Mouse (Mus musculus): ENCODE data around the gene Gm4952. TPM values are rescaled to one million over a fixed set of nuclear protein-coding genes. Genes with fewer than 3 reads are reported as not detected.

The Gm4952 gene
- polyA plus RNA-seq (2012; rRNA removed), result 0.08 and 0.19 TPM in 2 replicates

DNA sequence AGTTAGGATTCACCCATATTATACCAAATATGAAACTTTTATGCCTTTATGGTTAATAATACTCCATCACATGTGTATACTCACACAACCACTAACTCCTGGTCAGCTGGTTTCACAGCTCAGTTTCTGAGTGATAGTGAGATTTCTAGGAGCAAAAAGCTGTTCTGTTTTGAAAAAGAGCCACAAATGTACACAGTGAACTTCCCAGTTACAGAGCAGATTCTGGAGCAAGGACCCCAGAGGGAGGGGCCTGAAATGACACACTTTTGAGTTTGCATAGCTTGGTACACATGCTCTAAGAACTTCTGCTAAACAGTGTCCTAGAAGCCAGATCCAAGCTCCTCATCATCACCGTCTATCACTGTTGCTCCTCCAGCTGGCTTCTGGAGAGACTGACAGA, at the start of gene Gm4952:
Gene Gm4952 (plus strand): TSS at position 301 of the 400 bp plus-strand sequence.
- no peak for DNase-seq (ENCODE audit: low read depth)

DNA sequence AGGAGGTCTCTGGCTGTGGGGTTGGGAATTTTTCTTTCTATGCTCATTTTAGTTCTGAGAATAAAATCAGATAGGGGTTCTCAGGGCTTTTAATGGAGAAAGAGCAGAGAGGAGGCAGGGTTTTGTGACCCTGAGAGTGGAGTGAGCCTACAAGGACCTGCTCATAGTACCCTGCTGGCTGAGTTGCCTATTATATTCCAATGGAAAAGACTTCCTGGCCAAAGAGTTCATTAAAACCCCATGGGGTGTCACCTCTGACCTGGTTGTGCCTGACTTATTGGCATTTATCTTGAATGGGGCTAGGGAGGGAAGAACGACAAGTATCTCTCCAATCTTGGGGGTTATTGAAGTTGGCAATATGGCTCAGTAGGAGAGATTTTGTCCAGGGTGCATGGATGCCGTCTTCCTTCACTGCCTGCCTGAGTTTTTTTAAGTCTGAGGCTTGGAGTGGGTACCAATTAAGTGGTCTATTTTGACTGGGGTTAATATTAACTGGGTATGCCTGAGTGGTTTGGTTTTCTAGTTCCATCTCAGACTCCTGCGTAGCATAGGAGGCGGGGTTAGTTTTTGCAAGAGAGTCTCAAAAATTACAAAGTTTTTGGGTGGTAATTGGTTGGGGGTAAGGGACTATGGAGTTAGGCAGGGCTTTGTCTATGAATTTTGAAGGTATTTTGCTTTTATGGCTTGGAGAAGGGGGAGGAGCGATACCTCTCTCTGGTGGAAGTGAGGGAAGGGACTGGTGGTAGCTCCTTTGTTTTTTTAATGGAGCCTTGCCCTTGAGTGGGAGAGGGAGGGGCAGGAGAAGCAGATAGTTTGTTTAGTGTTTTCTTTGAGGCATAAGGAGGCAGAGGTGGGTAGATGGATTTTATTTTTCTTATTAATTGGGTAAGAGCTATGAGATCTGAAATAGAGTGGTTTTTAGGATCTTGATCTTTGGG, 49.5 kb upstream of the Gm4952 start:
- no peak for DNase-seq (ENCODE audit: low read depth)

DNA sequence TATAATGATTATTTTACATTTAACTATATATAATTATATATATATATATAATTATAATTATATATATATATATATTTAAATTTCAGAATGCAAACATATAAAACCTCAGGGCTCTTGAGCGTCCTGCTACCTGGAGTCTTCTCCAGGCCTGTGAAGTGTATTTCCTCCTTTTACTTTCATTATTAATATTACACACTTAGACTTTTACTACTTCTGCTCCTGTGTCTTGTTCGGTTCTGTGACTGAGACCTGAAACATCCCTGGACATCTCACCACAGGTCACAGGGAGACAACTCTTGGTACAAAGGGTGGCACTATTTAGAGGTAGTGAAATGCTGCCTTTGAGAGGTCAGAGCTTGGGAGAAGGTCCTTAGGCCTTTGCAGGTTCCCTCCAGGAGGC, 43.5 kb upstream of the Gm4952 start:
- DNase-seq (ENCODE audit: low read depth), result no peak

DNA sequence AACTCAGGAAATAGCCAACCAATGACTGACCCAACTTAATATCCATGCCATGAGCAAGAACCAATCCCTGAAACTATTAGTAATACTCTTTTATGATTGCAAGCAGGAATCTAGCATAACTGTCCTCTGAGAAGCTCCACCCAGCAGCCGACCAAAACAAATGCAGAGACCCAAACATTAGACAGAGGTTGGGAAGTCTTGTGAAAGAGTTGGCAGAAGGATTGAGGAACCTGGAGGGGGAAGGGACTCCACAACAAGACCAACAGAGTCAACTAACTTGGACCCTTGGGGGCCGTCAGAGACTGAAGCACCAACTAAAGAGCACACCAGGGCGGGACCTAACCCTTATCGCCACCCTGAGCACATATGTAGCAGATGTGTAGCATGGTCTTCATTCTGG, 41.6 kb upstream of the Gm4952 start:
- no peak for DNase-seq (ENCODE audit: low read depth)

DNA sequence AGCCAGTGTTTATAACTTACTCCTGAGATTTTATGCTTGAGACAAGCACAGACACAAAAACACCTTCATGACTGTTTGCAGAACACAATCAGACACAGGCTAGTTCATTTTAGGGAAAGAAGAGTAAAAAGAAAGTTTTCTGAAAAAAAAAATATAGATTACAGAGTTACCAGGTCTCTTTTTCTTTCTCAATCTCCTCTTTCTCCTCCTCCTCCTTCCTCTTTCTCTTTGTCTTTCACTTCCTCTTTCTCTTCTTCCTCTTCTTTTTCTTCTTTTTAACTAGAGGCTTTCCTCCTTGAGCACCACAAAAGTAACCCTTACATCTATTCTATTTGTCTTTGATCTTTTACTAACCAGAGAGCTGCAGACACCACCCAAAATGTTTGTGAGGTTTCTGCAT, 35.6 kb upstream of the Gm4952 start:
- no peak for DNase-seq (ENCODE audit: low read depth)

DNA sequence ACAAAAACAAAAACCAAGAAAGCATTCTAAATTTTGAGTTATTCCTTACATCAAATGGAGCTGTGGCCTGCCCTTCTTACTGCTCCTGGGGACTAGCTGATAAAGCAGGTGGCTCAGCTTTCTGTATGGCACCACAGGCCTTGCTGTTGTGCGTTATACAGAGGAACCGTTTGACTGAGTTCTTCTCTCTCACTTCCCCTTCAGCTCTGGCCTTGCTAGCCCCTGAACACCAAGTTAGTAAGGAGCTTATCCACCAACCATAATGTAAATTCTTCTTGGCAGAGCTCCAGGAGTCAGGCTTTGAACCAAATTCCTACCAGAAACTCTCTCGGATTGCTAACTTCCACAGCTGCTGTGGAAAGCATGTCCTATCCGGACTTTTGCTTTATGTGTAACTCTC, 32.8 kb upstream of the Gm4952 start:
- no peak for DNase-seq (ENCODE audit: low read depth)

DNA sequence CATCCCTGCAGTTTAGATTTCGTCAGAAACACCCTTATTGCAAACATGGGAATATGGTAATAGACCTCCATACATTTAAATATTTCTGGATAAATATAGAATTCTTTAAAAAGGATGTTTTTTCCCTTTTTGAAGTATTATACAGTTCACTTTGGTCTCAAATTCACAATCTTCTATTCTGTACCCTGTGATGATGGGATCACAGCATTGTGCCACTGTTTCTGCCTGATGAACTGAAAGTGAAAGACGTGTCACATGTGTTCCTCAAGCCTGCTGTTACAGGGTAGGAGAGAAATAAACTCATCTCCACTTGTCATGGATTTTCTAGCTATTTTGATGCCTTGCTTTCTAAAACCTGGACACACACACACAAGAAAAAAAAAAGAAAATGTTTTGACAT, 28.9 kb upstream of the Gm4952 start:
- DNase-seq (ENCODE audit: low read depth), result no peak

DNA sequence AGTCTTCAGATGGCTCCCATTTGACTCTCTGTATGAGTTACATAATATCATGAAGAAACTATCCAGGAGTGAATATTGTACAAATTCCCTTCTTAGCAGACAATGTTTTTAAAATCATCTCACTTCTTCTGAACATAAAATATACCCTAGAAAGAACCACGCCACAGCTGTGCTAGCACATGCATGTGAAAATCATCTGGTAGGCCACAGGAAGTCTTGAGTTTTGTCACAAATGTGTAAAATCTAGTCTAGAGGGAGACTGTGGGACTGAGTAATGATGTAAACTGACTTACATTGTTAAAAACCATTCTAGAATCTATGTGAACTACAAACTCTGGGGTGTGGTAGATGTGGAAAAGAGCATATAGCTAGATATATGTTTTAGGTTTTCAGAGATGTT, 28.1 kb upstream of the Gm4952 start:
- no peak for DNase-seq (ENCODE audit: low read depth)

DNA sequence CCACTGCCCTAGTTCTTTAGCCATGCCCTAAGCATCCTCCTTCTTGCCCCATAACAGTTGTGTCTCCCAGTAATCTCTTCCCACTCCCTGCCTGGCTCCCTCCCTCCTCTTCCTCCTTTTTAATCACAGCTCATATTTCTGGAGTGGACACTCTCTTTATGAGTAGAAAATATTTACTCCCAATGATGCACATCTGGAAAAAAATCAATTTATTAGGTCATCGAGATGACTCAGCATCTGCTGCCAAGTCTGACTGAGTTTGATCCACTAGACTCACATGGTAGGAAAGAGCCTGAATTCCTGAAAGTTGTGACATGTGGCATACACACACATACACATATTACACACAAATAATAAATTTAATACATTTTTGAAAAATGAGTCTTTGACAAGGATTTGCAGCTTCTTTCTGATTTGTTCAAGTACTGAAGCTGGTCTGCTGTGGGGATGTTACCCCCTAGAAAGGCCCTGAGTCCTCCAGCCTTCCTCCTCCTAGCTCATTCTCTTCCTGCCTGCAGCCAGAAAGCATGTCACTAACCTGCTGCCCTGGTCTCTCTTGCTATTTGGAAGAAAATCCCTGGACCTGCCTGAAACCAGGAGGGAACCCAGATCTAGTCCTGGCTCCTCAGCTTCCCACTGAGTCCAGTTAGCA, 27.0 kb upstream of the Gm4952 start:
- DNase-seq (ENCODE audit: low read depth), result no peak

DNA sequence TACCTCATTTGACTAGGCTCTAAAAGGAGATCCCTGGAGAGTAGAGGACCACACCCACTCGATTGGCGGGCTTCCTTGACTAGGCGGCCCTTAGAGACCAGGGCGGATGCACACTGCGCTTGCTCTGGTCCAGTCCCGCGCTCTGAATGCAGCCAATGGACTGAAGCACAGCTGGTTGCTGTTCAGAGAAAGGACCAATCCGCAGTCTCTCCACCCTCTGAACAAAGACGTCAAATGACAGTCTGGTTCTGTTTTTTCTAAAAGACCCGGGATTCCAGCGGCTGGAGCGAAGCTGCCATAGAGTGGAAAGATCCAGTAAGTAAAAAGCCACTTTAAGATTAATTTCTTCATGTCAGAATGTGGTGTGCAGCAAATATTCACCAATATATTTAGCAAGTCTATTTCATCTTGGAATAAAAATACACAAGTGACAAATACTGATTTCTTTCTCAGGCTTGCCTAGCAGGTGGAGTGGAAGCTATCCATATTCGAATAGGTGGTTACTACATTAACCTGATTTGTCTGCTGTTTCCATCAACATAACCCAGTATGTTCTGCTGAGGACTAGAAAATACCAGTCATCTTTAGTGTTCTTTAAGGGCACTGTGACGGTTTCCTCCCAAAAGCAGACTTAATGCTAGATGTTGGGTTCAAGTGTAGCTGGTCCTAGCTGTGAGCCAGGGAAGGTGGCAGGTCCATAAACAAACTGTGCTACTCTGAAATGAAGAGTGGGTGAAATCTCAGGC, 26.3 kb upstream of the Gm4952 start:
- no peak for DNase-seq (ENCODE audit: low read depth)

DNA sequence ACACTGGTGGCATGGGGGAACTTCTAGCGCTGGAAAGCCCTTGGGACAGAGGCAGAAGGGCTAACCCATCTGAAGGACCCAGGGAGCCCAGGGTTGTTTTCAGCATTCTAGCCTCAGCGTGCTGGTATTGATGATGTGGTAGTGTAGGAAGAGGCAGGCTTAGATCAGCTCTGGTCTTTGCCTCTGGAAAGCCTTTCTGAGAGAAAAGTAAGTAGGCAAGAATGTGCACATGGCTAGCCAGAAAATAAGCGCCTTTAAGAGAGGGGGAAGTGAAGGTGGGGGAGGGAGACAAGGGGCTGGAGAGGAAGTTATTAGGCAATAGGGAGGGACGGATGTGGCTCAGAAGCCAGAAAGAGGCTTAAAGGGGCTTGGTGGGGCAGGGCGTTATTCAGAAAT, 25.8 kb upstream of the Gm4952 start:
- no peak for DNase-seq (ENCODE audit: low read depth)

DNA sequence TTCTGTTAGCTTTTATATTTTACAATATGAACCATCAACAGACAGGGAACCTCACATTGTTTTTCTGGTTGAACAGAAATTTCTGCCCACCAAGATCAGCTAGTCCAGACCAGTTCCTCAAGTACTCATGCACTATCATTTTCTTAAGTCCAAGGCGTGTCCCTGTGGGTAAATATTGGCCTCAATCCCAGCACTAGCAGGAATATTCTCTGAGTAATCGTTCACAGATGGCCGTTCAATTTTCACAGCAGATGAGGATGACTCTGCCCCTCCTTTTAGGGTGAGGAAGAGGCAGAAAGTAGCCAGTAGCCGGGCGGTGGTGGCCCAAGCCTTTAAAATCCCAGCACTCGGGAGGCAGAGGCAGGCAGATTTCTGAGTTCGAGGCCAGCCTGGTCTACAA, 24.7 kb upstream of the Gm4952 start:
- no peak for DNase-seq (ENCODE audit: low read depth)

DNA sequence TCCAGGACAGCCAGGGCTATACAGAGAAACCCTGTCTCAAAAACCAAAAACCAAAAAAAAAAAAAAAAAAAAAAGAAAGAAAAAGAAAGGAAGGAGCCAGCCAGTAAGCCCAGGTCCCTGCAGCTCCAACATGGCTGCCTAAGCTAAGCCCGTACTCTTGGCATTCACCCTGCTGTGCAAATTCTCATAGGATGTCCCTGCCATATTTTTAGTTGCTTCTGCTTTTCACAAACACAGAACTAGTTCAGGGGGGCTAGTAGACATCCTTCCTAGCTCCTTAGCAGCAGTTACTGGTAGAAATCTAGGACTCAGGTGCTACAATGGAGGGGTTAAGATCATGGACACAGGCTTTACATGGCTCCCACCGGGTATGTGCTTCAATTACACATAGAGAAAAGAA, 24.3 kb upstream of the Gm4952 start:
- DNase-seq (ENCODE audit: low read depth), result no peak

DNA sequence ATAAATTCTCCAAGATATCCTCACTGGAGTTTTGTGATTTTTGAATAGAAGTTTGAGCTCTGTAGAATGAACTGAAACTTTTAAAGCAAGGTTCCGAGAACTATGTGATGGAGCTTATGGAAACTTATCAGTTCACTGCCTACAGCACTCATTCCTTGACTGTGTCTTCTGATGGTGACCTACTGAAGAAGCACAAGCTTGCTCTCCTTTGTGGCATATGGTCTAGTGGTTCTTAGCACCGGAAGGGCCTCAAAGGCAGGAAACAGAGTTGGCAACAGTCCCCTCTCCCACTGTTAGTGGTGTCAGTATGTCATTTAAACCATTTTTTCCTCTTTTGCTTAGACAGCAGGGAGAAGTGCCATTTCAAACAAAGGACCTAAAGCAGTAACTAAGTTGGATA, 23.1 kb upstream of the Gm4952 start:
- no peak for DNase-seq (ENCODE audit: low read depth)

DNA sequence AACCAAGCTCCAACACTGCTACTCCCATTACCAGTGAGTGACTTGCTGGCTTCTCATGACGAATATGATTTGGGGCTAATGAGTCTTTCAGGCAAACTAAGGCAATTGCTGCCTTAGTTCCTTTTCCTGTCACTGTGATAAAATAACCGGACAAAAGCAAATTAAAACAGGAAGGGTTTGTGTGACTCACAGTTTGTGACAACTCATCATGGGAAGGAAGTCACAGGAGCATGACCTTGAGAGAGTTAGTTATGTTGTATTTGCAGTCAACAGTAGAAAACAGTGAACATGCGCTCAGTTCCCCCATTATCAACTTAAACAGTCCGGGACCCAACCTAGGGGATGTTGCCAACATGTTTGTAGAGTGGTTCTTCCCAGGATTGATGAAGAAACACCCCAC, 14.5 kb upstream of the Gm4952 start:
- no peak for DNase-seq (ENCODE audit: low read depth)

DNA sequence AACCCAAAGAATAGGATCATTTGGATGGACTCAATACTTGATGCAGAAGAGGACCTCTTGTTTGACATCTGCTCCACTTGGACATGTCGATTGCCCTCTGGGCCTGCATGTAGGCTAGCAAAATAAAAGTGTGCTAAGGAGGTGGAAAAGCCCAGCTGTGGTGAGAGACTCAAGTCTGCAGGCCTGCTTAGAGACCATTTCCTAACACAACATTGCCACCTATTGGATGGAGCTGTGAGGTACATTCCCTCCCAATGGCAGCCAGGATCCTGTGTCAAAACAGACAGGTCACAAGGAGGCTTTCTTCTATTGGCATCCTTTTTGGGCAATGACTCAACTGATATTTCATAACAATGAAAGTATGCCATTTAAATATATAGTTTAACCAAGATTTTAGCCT, 7.9 kb upstream of the Gm4952 start:
- DNase-seq (ENCODE audit: low read depth), result peak; percentile 51

DNA sequence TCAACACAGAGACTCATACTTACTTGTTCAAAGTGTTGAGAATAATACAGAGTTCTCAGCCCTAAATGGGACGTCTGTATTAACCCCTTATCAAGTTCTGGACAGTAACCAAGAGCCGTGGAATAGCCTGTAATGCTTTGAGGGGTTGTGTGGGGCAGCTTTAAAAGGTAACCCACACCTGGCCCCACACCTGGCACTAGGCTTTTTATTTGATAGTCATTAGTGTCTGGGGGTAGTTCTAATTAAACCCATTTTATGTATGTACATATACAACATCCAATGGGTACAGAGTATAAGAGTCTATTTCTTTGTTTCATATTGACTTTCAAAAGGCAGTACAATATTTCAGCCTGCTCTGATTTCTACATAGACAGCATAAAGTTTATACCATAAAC, 4.6 kb upstream of the Gm4952 start:
- no peak for DNase-seq (ENCODE audit: low read depth)

DNA sequence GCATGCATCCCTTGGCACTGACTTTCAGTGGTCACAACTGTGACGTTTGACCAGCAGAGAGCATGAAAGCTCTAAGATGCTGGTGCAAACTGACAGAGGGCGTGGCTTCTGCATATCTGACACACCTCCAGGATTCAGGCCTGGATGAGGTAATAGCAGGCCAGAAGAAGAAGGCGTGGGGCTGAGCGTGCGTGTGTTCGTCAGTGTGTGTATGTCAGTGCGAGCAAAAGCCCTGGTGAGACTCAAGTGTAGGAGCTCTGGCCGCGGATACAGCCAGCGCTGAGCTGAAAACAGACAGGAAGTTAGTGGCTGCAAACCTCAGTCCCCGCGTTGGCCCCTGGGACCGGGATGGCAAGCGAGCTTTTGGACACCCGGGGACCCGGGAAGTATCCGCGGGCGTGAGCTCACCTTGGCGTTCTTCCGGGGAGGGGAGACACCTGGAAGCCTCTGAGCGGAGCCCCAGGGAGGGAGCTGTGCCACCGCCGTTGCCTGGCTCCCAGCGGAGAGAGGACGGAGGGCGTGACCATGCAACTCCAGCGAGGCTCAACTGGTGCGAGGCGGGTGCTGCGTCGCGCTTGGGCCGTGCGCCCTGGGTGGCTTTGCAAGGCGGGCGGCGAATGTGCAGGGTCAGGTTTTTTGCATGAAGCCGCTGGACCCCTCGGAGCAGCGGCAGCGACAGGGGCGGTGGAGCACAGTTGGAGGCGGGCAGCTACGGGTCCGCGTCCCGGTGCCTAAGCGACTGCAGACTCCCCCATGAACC, 4.1 kb upstream of the Gm4952 start:
- peak; percentile 63 for DNase-seq (ENCODE audit: low read depth)

DNA sequence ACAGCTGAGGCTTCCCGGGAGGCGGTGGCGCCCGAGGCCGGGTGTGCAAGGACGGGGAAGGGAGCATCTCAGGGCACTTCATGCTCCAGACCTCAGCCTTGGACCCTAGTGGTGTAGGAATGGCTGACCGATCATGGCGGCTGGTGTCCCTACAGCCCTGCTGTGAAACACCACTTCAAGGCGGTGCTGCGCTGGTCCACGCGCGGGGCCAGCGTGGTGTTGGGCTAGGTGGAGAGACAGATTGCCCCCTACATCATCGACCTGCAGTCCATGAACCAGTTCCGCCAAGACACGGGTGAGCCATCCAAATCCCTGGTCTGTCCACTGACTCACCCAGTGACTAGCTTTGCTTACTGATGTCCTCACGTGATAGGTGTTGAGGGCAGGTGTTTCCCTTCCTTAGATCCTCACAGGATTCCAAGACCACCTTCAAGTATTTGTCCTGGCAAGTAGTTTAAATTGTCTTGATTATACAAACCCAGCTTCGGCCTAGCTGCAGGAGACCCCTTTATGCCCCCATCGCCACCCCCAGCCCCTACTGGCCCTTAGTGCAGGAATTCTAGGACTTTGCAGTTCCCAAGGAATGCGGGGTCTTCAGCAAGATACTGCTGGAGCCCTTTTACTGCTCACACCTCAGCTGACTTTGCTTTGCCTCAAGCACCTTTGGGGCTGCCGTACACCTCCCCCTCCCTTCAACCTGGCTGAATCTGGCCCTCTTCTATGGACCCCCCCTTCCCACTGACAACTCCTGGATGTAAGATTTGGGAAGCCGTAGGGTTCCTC, 3.3 kb upstream of the Gm4952 start:
- DNase-seq (ENCODE audit: low read depth), result no peak

DNA sequence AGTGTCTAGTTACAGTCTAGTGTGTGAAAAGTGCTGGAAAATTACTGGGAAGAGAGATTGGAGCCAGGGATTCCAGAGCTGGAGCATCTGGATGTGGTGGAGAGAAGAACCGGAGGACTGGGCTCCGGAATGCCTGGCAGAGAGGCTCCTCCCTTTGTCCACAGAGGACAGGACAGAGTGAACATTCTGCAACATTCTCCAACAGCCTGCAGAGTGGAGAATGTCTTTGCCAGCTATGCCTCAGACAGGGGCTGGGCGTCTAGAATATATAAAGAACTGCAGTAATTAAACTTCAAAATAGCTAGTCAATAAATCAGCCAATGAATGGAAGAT, 2.7 kb upstream of the Gm4952 start:
- no peak for DNase-seq (ENCODE audit: low read depth)

DNA sequence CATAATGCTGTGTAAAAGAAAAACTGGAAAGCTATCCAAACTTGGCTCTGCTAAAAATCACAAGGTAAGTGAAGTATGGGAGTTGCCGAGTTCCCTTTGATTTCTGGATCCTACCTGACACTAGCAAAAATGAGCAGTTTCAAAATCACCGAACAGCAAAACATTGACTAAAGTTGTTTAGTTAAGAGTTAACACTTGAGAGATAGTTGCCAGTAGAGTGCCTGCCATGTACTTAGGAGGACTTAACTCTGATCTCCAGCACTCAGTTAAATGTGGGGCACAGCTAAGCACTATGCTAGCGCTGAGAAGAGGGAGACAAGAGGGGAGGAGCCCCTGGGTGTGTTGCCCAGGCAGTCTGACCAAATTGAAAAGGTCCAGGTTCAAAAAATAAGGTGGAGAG, 1.1 kb upstream of the Gm4952 start:
- no peak for DNase-seq (ENCODE audit: low read depth)
